Mouse (Mus musculus): ENCODE data around the gene Slc39a3.

The Slc39a3 gene

GRCm38 (mm10) chr10:80984223-80984622, 53.0 kb downstream of the Slc39a3 start:
- no peak for DNase-seq (ENCODE audit: low spot score in 2 of 2)

- no peak for DNase-seq (ENCODE audit: low spot score in 2 of 2)
Observed at GRCm38 (mm10) chr10:80982381-80982780, 54.8 kb downstream of the Slc39a3 start.

GRCm38 (mm10) chr10:80981564-80982112, 55.6 kb downstream of the Slc39a3 start:
- DNase-seq (ENCODE audit: low spot score in 2 of 2), result no peak

All from urinary bladder, adult 18-20 months (tissue).